In genomic region chr4:59817790-59818189, GRCm38 (mm10) we compare ENCODE assay signal across 16 mouse cellular contexts. TPM values are rescaled to one million over a fixed set of nuclear protein-coding genes. Genes with fewer than 3 reads are reported as not detected.
DNase-seq lines count a peak whose midpoint lies in the region; ATAC-seq lines count a peak whose summit lies in the region.
"Had no signal": no experiment of that assay in that cellular context is flagged by ENCODE, and none has a peak within 500 bp of the region (broad histone marks: within the 10 kb centered on the region; RNA-seq: fewer than 3 reads in every experiment).

No protein-coding gene starts in this region.

- H3K4me1 ChIP-seq in forebrain, embryonic 12.5 days: peaks cover 32% of the 10 kb centered on the region
- peaks cover 14% of the 10 kb centered on the region for H3K4me1 ChIP-seq in forebrain, embryonic 16.5 days (replicated peaks; ENCODE audit: control insufficient read depth, insufficient read depth, low read length)
- peaks cover 66% of the 10 kb centered on the region for H3K4me1 ChIP-seq in liver, embryonic 12.5 days

- DNase-seq in liver: no peak
- peak; percentile 22 for DNase-seq in thymus, postnatal 14 days
- DNase-seq in thymus, postnatal 36 days: no peak
- no peak for DNase-seq in kidney, postnatal 10 days
- DNase-seq: adrenal gland, postnatal 14 days; cerebellum, adult 8-10 months; heart, adult 11 months; lung, embryonic 14.5 days; thymus, postnatal 4 days had no signal

- H3K9ac ChIP-seq in forebrain, embryonic 12.5 days: no peak overlapping the region
- H3K9ac ChIP-seq in forebrain, embryonic 16.5 days (replicated peaks; ENCODE audit: low read depth, low read length): no peak overlapping the region
- H3K9ac ChIP-seq in liver, embryonic 12.5 days: no peak overlapping the region
- H3K9ac ChIP-seq: embryonic facial prominence, embryonic 15.5 days; heart, embryonic 15.5 days; kidney, embryonic 15.5 days; limb, embryonic 12.5 days; lung, embryonic 14.5 days had no signal

- H3K4me3 ChIP-seq in forebrain, embryonic 12.5 days (replicated peaks): no peak overlapping the region
- H3K4me3 ChIP-seq in forebrain, embryonic 16.5 days (replicated peaks; ENCODE audit: low read length): no peak overlapping the region
- H3K4me3 ChIP-seq in liver, embryonic 12.5 days: no peak overlapping the region
- H3K4me3 ChIP-seq: embryonic facial prominence, embryonic 15.5 days; heart, embryonic 15.5 days; kidney, embryonic 15.5 days; limb, embryonic 12.5 days had no signal

- no peak for ATAC-seq in forebrain, embryonic 12.5 days (ENCODE audit: low FRiP score)
- ATAC-seq in forebrain, embryonic 16.5 days: no peak
- ATAC-seq in liver, embryonic 12.5 days: peak; percentile 56; the same call in 1 of the 2 replicates

- H3K4me2 ChIP-seq in forebrain, embryonic 12.5 days: no peak overlapping the region
- no peak overlapping the region for H3K4me2 ChIP-seq in forebrain, embryonic 16.5 days (ENCODE audit: low read length)
- H3K4me2 ChIP-seq in liver, embryonic 12.5 days: no peak overlapping the region
- H3K4me2 ChIP-seq: embryonic facial prominence, embryonic 15.5 days; heart, embryonic 15.5 days; kidney, embryonic 15.5 days; limb, embryonic 12.5 days; lung, embryonic 14.5 days had no signal

- no peaks in the 10 kb centered on the region for H3K27me3 ChIP-seq in forebrain, embryonic 12.5 days
- H3K27me3 ChIP-seq in forebrain, embryonic 16.5 days (replicated peaks; ENCODE audit: control insufficient read depth, insufficient read depth, low read length): no peaks in the 10 kb centered on the region
- no peaks in the 10 kb centered on the region for H3K27me3 ChIP-seq in liver, embryonic 12.5 days (replicated peaks)
- H3K27me3 ChIP-seq: embryonic facial prominence, embryonic 15.5 days; heart, embryonic 15.5 days; kidney, embryonic 15.5 days; limb, embryonic 12.5 days had no signal

- no peaks in the 10 kb centered on the region for H3K9me3 ChIP-seq in forebrain, embryonic 12.5 days
- H3K9me3 ChIP-seq in forebrain, embryonic 16.5 days (ENCODE audit: control insufficient read depth, low read length): no peaks in the 10 kb centered on the region
- no peaks in the 10 kb centered on the region for H3K9me3 ChIP-seq in liver, embryonic 12.5 days (replicated peaks)
- H3K9me3 ChIP-seq: embryonic facial prominence, embryonic 15.5 days; heart, embryonic 15.5 days; kidney, embryonic 15.5 days; limb, embryonic 12.5 days had no signal

- H3K36me3 ChIP-seq in forebrain, embryonic 12.5 days (replicated peaks): no peaks in the 10 kb centered on the region
- H3K36me3 ChIP-seq in forebrain, embryonic 16.5 days (ENCODE audit: control insufficient read depth, insufficient read depth): no peaks in the 10 kb centered on the region
- peaks cover 2% of the 10 kb centered on the region; the same call in 1 of the 2 replicates for H3K36me3 ChIP-seq in liver, embryonic 12.5 days
- H3K36me3 ChIP-seq: heart, embryonic 15.5 days; kidney, embryonic 15.5 days; limb, embryonic 12.5 days had no signal

- peak overlapping the region; percentile 57; the same call in 1 of the 2 replicates for H3K27ac ChIP-seq in forebrain, embryonic 12.5 days
- no peak overlapping the region for H3K27ac ChIP-seq in forebrain, embryonic 16.5 days (ENCODE audit: low read length)
- no peak overlapping the region for H3K27ac ChIP-seq in liver, embryonic 12.5 days
- H3K27ac ChIP-seq: embryonic facial prominence, embryonic 15.5 days; limb, embryonic 12.5 days had no signal

- 70% methylated on average over 5 of the region's 5 CpGs for WGBS in forebrain, embryonic 12.5 days
- WGBS in forebrain, embryonic 16.5 days: 78% methylated on average over 5 of the region's 5 CpGs
- 49% methylated on average over 5 of the region's 5 CpGs for WGBS in liver, embryonic 12.5 days (ENCODE audit: insufficient replicate concordance)

RNA-seq across cellular contexts. Expression of gene Snx30, which starts 12.2 kb away (rescaled TPM):
- 12.1 and 13.4 TPM in 2 replicates for polyA plus RNA-seq in forebrain, embryonic 12.5 days (2016; fragmentation: Nextera tagmentation; extraction: Ambion mirVana)
- polyA plus RNA-seq in forebrain, embryonic 16.5 days (2015; fragmentation: Nextera tagmentation; extraction: Ambion mirVana): 8.5 and 8.9 TPM in 2 replicates
- 5.6 and 7.5 TPM in 2 replicates for polyA plus RNA-seq in liver, embryonic 12.5 days (2016; fragmentation: Nextera tagmentation; extraction: Ambion mirVana)

RNA-seq across cellular contexts. Expression of gene Inip, which starts 16.4 kb away (rescaled TPM):
- 100 and 111 TPM in 2 replicates for polyA plus RNA-seq in forebrain, embryonic 12.5 days (2016; fragmentation: Nextera tagmentation; extraction: Ambion mirVana)
- 73.6 and 81.3 TPM in 2 replicates for polyA plus RNA-seq in forebrain, embryonic 16.5 days (2015; fragmentation: Nextera tagmentation; extraction: Ambion mirVana)
- polyA plus RNA-seq in liver, embryonic 12.5 days (2016; fragmentation: Nextera tagmentation; extraction: Ambion mirVana): 34.7 and 35.8 TPM in 2 replicates
